In genomic region chr4:132949882-132950532, GRCm38 (mm10) we compare ENCODE assay signal across 10 mouse cellular contexts. TPM values are rescaled to one million over a fixed set of nuclear protein-coding genes. Genes with fewer than 3 reads are reported as not detected.
DNase-seq lines count a peak whose midpoint lies in the region; ATAC-seq and TF ChIP-seq lines count a peak whose summit lies in the region.
"Had no signal": no experiment of that assay in that cellular context is flagged by ENCODE, and none has a peak within 500 bp of the region (broad histone marks: within the 10 kb centered on the region; RNA-seq: fewer than 3 reads in every experiment).

No protein-coding gene starts in this region.

- peak overlapping the region; percentile 48 for H3K4me3 ChIP-seq in heart, embryonic 10.5 days
- H3K4me3 ChIP-seq in heart, adult 2 months: no peak overlapping the region
- H3K4me3 ChIP-seq in E14TG2a.4 (replicated peaks; ENCODE audit: low read length): peak overlapping the region; percentile 61
- H3K4me3 ChIP-seq in forebrain, embryonic 14.5 days (ENCODE audit: low read depth, low read length): no peak overlapping the region
- H3K4me3 ChIP-seq in liver, embryonic 16.5 days (ENCODE audit: low read depth, low read length): 0 out of 2 replicates have a peak overlapping the region, but pooled peaks have one; percentile 13

- no peaks in the 10 kb centered on the region for H3K9me3 ChIP-seq in heart, embryonic 10.5 days
- no peaks in the 10 kb centered on the region for H3K9me3 ChIP-seq in E14TG2a.4 (ENCODE audit: low read length)
- H3K9me3 ChIP-seq in forebrain, embryonic 14.5 days (replicated peaks; ENCODE audit: control insufficient read depth, low read length): no peaks in the 10 kb centered on the region
- no peaks in the 10 kb centered on the region for H3K9me3 ChIP-seq in liver, embryonic 16.5 days (replicated peaks; ENCODE audit: control insufficient read depth, low read length)

- WGBS in heart, embryonic 10.5 days: 16% methylated on average over 24 of the region's 24 CpGs
- WGBS in heart, adult 2 months: 38% methylated on average over 24 of the region's 24 CpGs
- 20% methylated on average over 24 of the region's 24 CpGs for WGBS in forebrain, embryonic 14.5 days
- WGBS in liver, embryonic 16.5 days (ENCODE audit: insufficient replicate concordance): 51% methylated on average over 24 of the region's 24 CpGs

- no peak overlapping the region for H3K9ac ChIP-seq in heart, adult 2 months (ENCODE audit: low read depth, low read length)
- H3K9ac ChIP-seq in forebrain, embryonic 14.5 days (ENCODE audit: low read length): no peak overlapping the region
- no peak overlapping the region; the same call in 1 of the 2 replicates for H3K9ac ChIP-seq in liver, embryonic 16.5 days (ENCODE audit: low read depth, low read length)

- no peak for TF ChIP-seq POLR2A in heart, adult 2 months (IDR thresholded peaks at IDR 0.05; ENCODE audit: insufficient read depth, low read depth, low read length)

- ATAC-seq in forebrain, embryonic 14.5 days: no peak
- no peak for ATAC-seq in liver, embryonic 16.5 days (ENCODE audit: low read depth)
- ATAC-seq in CD4-positive, CD25-positive, alpha-beta regulatory T cell, adult 4 months: no peak

- intact Hi-C loops in heart, adult 2 months (cut with DNase I): loop anchor here (2.0 to 5.0 kb wide), 3 partner anchors 17 to 353 kb away; no protein-coding TSS in a partner anchor

- DNase-seq in heart, embryonic 10.5 days (ENCODE audit: low spot score): peak; percentile 87
- DNase-seq in heart, adult 2 months: no peak
- DNase-seq in forebrain, embryonic 14.5 days (ENCODE audit: low spot score): peak; percentile 34
- no peak for DNase-seq in gastrocnemius, adult 18-20 months (ENCODE audit: low spot score)
- DNase-seq in layer of hippocampus, postnatal 10 days (ENCODE audit: low spot score in 2 of 2): no peak
- DNase-seq: gastrocnemius, postnatal 14 days; lung, postnatal 36 days had no signal

- peak overlapping the region; percentile 82 for H3K27ac ChIP-seq in heart, embryonic 10.5 days
- H3K27ac ChIP-seq in heart, adult 2 months: no peak overlapping the region
- no peak overlapping the region for H3K27ac ChIP-seq in forebrain, embryonic 14.5 days (ENCODE audit: low read depth, low read length)
- 0 out of 2 replicates have a peak overlapping the region, but pooled peaks have one; percentile 13 for H3K27ac ChIP-seq in liver, embryonic 16.5 days (ENCODE audit: low read length)

- TF ChIP-seq EP300 in heart, adult 2 months (IDR thresholded peaks at IDR 0.05; ENCODE audit: insufficient read depth, low read depth, low read length): no peak

- H3K36me3 ChIP-seq in heart, embryonic 10.5 days: no peaks in the 10 kb centered on the region
- H3K36me3 ChIP-seq in heart, adult 2 months (ENCODE audit: control insufficient read depth, insufficient read depth, low read length): no peaks in the 10 kb centered on the region
- H3K36me3 ChIP-seq in E14TG2a.4 (ENCODE audit: insufficient read depth, low read length): no peaks in the 10 kb centered on the region
- H3K36me3 ChIP-seq in forebrain, embryonic 14.5 days (ENCODE audit: control insufficient read depth, insufficient read depth, low read length): no peaks in the 10 kb centered on the region
- H3K36me3 ChIP-seq in liver, embryonic 16.5 days (ENCODE audit: control insufficient read depth, insufficient read depth): no peaks in the 10 kb centered on the region

- TF ChIP-seq CTCF in heart, adult 2 months (IDR thresholded peaks at IDR 0.05): no peak
- no peak for TF ChIP-seq CTCF in E14TG2a.4 (conservative IDR thresholded peaks at IDR 0.05; ENCODE audit: low read length)

- H3K4me2 ChIP-seq in forebrain, embryonic 14.5 days (ENCODE audit: low read length): peak overlapping the region; percentile 27; the same call in 1 of the 2 replicates
- no peak overlapping the region for H3K4me2 ChIP-seq in liver, embryonic 16.5 days (ENCODE audit: low read depth, low read length)

- no peaks in the 10 kb centered on the region for H3K79me2 ChIP-seq in heart, adult 2 months (replicated peaks; ENCODE audit: control insufficient read depth, insufficient read depth, low read length)

- peaks cover 53% of the 10 kb centered on the region for H3K4me1 ChIP-seq in heart, embryonic 10.5 days
- H3K4me1 ChIP-seq in heart, adult 2 months (ENCODE audit: control insufficient read depth, insufficient read depth, low read length): peaks cover 13% of the 10 kb centered on the region
- H3K4me1 ChIP-seq in E14TG2a.4 (replicated peaks; ENCODE audit: low read depth, low read length): peaks cover 62% of the 10 kb centered on the region
- H3K4me1 ChIP-seq in forebrain, embryonic 14.5 days (ENCODE audit: control insufficient read depth, insufficient read depth, low read length): peaks cover 8% of the 10 kb centered on the region
- H3K4me1 ChIP-seq in liver, embryonic 16.5 days (ENCODE audit: control insufficient read depth, low read depth, low read length): peaks cover 21% of the 10 kb centered on the region

- no peaks in the 10 kb centered on the region for H3K27me3 ChIP-seq in heart, embryonic 10.5 days (ENCODE audit: insufficient read depth, poor library complexity, severe bottlenecking)
- H3K27me3 ChIP-seq in heart, adult 2 months (ENCODE audit: control insufficient read depth, insufficient read depth, low read length): no peaks in the 10 kb centered on the region
- peaks cover 4% of the 10 kb centered on the region; the same call in 1 of the 2 replicates for H3K27me3 ChIP-seq in E14TG2a.4 (ENCODE audit: insufficient read depth, low read length)
- H3K27me3 ChIP-seq in forebrain, embryonic 14.5 days (replicated peaks; ENCODE audit: control insufficient read depth, insufficient read depth, low read length): no peaks in the 10 kb centered on the region
- no peaks in the 10 kb centered on the region for H3K27me3 ChIP-seq in liver, embryonic 16.5 days (ENCODE audit: control insufficient read depth, insufficient read depth, low read depth, low read length)

RNA-seq across cellular contexts. Expression of gene Fgr, which starts 23.9 kb away (rescaled TPM):
- 0.36 and 0.43 TPM in 2 replicates for polyA plus RNA-seq in heart, embryonic 10.5 days (2016; fragmentation: Nextera tagmentation; extraction: Ambion mirVana)
- total RNA-seq in heart, adult 2 months (2021): under 1 TPM; 0.43 to 0.47 TPM
- polyA plus RNA-seq in heart, adult 2 months (2012; rRNA removed): 0.73 and 1.7 TPM in 2 replicates
- 0.23 TPM in 1 of 2 replicates, not detected in the other for polyA plus RNA-seq in forebrain, embryonic 14.5 days (2014; fragmentation: Nextera tagmentation; extraction: Ambion mirVana)
- polyA plus RNA-seq in liver, embryonic 16.5 days (2015; fragmentation: Nextera tagmentation; extraction: Ambion mirVana): 2.4 and 3.2 TPM in 2 replicates
- under 1 TPM; 0.09 to 0.14 TPM for total RNA-seq in gastrocnemius, adult 18-20 months (2021)
- under 1 TPM; 0.13 to 0.46 TPM for total RNA-seq in layer of hippocampus, postnatal 10 days (2021)
- polyA plus RNA-seq in CD4-positive, CD25-positive, alpha-beta regulatory T cell, adult 4 months (2017; shearing (Covaris generic)): 1 to 10 TPM; 3.7 to 8.2 TPM

RNA-seq across cellular contexts. Expression of gene Fam76a, which starts 27.6 kb away (rescaled TPM):
- 32.3 and 33.1 TPM in 2 replicates for polyA plus RNA-seq in heart, embryonic 10.5 days (2016; fragmentation: Nextera tagmentation; extraction: Ambion mirVana)
- 10 to 100 TPM; 29.5 to 45.1 TPM for total RNA-seq in heart, adult 2 months (2021)
- 13.3 and 16.3 TPM in 2 replicates for polyA plus RNA-seq in heart, adult 2 months (2012; rRNA removed)
- polyA plus RNA-seq in forebrain, embryonic 14.5 days (2014; fragmentation: Nextera tagmentation; extraction: Ambion mirVana): 44.2 and 47.1 TPM in 2 replicates
- 24.6 and 27.7 TPM in 2 replicates for polyA plus RNA-seq in liver, embryonic 16.5 days (2015; fragmentation: Nextera tagmentation; extraction: Ambion mirVana)
- 10 to 100 TPM; 23.5 to 23.9 TPM for total RNA-seq in gastrocnemius, adult 18-20 months (2021)
- 10 to 100 TPM; 26.6 to 28.0 TPM for total RNA-seq in layer of hippocampus, postnatal 10 days (2021)
- polyA plus RNA-seq in CD4-positive, CD25-positive, alpha-beta regulatory T cell, adult 4 months (2017; shearing (Covaris generic)): 10 to 100 TPM; 16.5 to 21.1 TPM

Comparison
In these comparisons a context has a peak if more than half of its experiments do, and no peak if none do; other contexts are left out.
1. DNase-seq: peak in heart, embryonic 10.5 days (single experiment) and forebrain, embryonic 14.5 days (single experiment); none in heart, adult 2 months (0 of 2), gastrocnemius, adult 18-20 months (single experiment) and layer of hippocampus, postnatal 10 days (0 of 2).
2. H3K27ac ChIP-seq: peak in heart, embryonic 10.5 days (single experiment) and liver, embryonic 16.5 days (single experiment); none in heart, adult 2 months (single experiment) and forebrain, embryonic 14.5 days (single experiment).
3. H3K4me3 ChIP-seq: peak in heart, embryonic 10.5 days (single experiment), E14TG2a.4 (single experiment) and liver, embryonic 16.5 days (single experiment); none in heart, adult 2 months (single experiment) and forebrain, embryonic 14.5 days (single experiment).